In the genomic region with DNA sequence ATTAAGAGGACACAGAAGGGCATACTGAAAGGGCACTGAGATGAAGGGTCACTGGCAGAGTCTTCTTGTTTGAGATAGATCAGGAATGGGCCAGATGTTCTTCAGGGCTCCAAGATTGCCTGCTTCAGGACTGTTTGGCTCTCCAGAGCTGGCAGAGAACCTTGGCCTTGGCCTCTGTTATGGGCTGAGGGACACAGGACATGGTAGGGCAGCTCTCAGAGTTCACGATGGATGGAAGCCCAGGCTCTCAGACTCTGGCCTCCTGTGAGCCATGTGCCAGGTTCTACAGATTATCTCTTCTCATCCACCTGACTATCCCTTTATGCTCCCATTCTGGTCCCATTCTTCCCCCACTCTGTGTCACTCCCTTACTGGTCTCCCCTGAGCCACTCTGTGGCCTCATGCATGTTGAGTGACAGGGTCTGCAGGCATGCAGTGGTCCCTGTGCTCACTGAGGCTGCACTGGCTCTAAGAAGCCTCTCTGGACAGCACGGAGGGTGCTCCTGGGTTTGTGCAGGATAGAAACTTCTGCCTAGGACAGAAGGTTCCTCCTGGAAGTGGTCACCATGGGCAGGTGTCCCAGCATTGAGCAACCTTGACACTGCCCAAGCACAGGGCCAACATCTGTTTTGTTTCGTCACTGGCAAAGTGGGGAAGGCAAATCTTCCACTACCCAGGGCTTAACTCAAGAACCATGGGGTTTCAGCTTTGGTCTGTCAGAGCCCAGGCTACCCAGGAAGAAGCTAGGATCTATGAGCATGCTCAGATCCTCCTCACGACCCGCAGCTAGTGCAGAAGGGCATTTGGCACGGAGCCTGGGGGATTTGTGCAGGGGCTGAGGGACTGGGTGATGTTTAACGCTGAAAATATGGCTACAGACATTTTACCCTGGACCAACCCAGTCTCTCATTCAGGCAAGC, we compare ENCODE assay signal across 24 mouse cellular contexts. TPM values are rescaled to one million over a fixed set of nuclear protein-coding genes. Genes with fewer than 3 reads are reported as not detected.
A peak's percentile ranks its signal among the peaks of the same experiment; 100 is the strongest.
DNase-seq lines count a peak whose midpoint lies in the region; ATAC-seq and TF ChIP-seq lines count a peak whose summit lies in the region.
"Had no signal": no experiment of that assay in that cellular context is flagged by ENCODE, and none has a peak within 500 bp of the region (broad histone marks: within the 10 kb centered on the region; RNA-seq: fewer than 3 reads in every experiment).

No protein-coding gene starts in this region.

- no peaks in the 10 kb centered on the region for H3K79me2 ChIP-seq in heart, adult 2 months (replicated peaks; ENCODE audit: control insufficient read depth, insufficient read depth, low read length)

- peak; percentile 42 to 45 for DNase-seq in heart, adult 2 months
- DNase-seq in heart, postnatal 4 days, result no peak
- DNase-seq in NIH3T3 (ENCODE audit: low read depth), result peak; percentile 66
- DNase-seq in adrenal gland, adult 2 months, result peak; percentile 72
- no peak for DNase-seq in urinary bladder, postnatal 14 days (ENCODE audit: low spot score)
- DNase-seq: cerebellum, adult 11-12 months; cerebellum, postnatal 36 days; kidney, adult 18-20 months; kidney, postnatal 4 days; liver; liver, postnatal 0 days; retina, postnatal 1 day; thymus, postnatal 14 days had no signal

- H3K4me1 ChIP-seq in heart, adult 2 months (ENCODE audit: control insufficient read depth, insufficient read depth, low read length), result peaks cover 7% of the 10 kb centered on the region
- peaks cover 24% of the 10 kb centered on the region for H3K4me1 ChIP-seq in brown adipose tissue, adult 24 weeks (ENCODE audit: control insufficient read depth, insufficient read depth, insufficient read length, low read length)
- H3K4me1 ChIP-seq in hindbrain, embryonic 13.5 days (replicated peaks), result peaks cover 6% of the 10 kb centered on the region
- 0 out of 2 replicates have a peak, but pooled peaks cover 2% of the 10 kb centered on the region for H3K4me1 ChIP-seq in forebrain, embryonic 13.5 days
- H3K4me1 ChIP-seq: limb, embryonic 10.5 days had no signal

- H3K27me3 ChIP-seq in heart, adult 2 months (ENCODE audit: control insufficient read depth, insufficient read depth, low read length), result no peaks in the 10 kb centered on the region
- H3K27me3 ChIP-seq in hindbrain, embryonic 13.5 days, result peaks cover 81% of the 10 kb centered on the region
- peaks cover 54% of the 10 kb centered on the region for H3K27me3 ChIP-seq in forebrain, embryonic 13.5 days

- no peaks in the 10 kb centered on the region for H3K36me3 ChIP-seq in heart, adult 2 months (ENCODE audit: control insufficient read depth, insufficient read depth, low read length)
- H3K36me3 ChIP-seq in hindbrain, embryonic 13.5 days, result no peaks in the 10 kb centered on the region
- H3K36me3 ChIP-seq in forebrain, embryonic 13.5 days (ENCODE audit: poor library complexity, severe bottlenecking), result no peaks in the 10 kb centered on the region
- H3K36me3 ChIP-seq: forebrain, embryonic 15.5 days; limb, embryonic 10.5 days; midbrain, embryonic 10.5 days; neural tube, embryonic 13.5 days had no signal

- TF ChIP-seq EP300 in heart, adult 2 months (IDR thresholded peaks at IDR 0.05; ENCODE audit: insufficient read depth, low read depth, low read length), result no peak

- no peak for TF ChIP-seq POLR2A in heart, adult 2 months (IDR thresholded peaks at IDR 0.05; ENCODE audit: insufficient read depth, low read depth, low read length)

- H3K4me2 ChIP-seq in hindbrain, embryonic 13.5 days, result no peak overlapping the region
- H3K4me2 ChIP-seq in forebrain, embryonic 13.5 days, result no peak overlapping the region
- H3K4me2 ChIP-seq: forebrain, embryonic 15.5 days; neural tube, embryonic 13.5 days had no signal

- 48% methylated on average over 7 of the region's 7 CpGs for WGBS in heart, adult 2 months
- 60% methylated on average over 7 of the region's 7 CpGs for WGBS in hindbrain, embryonic 13.5 days
- WGBS in forebrain, embryonic 13.5 days, result 67% methylated on average over 7 of the region's 7 CpGs

- no peak for TF ChIP-seq CTCF in heart, adult 2 months (IDR thresholded peaks at IDR 0.05)

- ATAC-seq in hindbrain, embryonic 13.5 days (ENCODE audit: low FRiP score), result no peak
- no peak for ATAC-seq in forebrain, embryonic 13.5 days
- ATAC-seq: forebrain, embryonic 15.5 days; inflammation-experienced regulatory T-cells, adult 6 months; liver, postnatal 0 days; midbrain, embryonic 16.5 days had no signal

- H3K9ac ChIP-seq in heart, adult 2 months (ENCODE audit: low read depth, low read length), result no peak overlapping the region
- H3K9ac ChIP-seq in hindbrain, embryonic 13.5 days, result no peak overlapping the region
- H3K9ac ChIP-seq in forebrain, embryonic 13.5 days, result no peak overlapping the region
- H3K9ac ChIP-seq: forebrain, embryonic 15.5 days; liver, postnatal 0 days; neural tube, embryonic 13.5 days had no signal

- H3K9me3 ChIP-seq in hindbrain, embryonic 13.5 days, result no peaks in the 10 kb centered on the region
- H3K9me3 ChIP-seq in forebrain, embryonic 13.5 days (replicated peaks), result no peaks in the 10 kb centered on the region
- H3K9me3 ChIP-seq: forebrain, embryonic 15.5 days; limb, embryonic 10.5 days; midbrain, embryonic 10.5 days; neural tube, embryonic 13.5 days had no signal

- intact Hi-C loops in heart, adult 2 months (cut with DNase I), result loop anchor here (10.0 kb wide), 1 partner anchor 393 kb away; no protein-coding TSS in a partner anchor

- no peak overlapping the region for H3K4me3 ChIP-seq in heart, adult 2 months
- H3K4me3 ChIP-seq in brown adipose tissue, adult 24 weeks (ENCODE audit: insufficient read depth, low read depth, low read length), result no peak overlapping the region
- no peak overlapping the region for H3K4me3 ChIP-seq in hindbrain, embryonic 13.5 days
- H3K4me3 ChIP-seq in forebrain, embryonic 13.5 days, result no peak overlapping the region
- H3K4me3 ChIP-seq: forebrain, embryonic 15.5 days; limb, embryonic 10.5 days; midbrain, embryonic 10.5 days; myocyte; neural tube, embryonic 13.5 days had no signal

- no peak overlapping the region for H3K27ac ChIP-seq in heart, adult 2 months
- H3K27ac ChIP-seq in brown adipose tissue, adult 24 weeks (replicated peaks; ENCODE audit: low read depth, low read length), result peak overlapping the region; percentile 54; the same call in 1 of the 2 replicates
- H3K27ac ChIP-seq in hindbrain, embryonic 13.5 days, result no peak overlapping the region
- no peak overlapping the region for H3K27ac ChIP-seq in forebrain, embryonic 13.5 days
- H3K27ac ChIP-seq: forebrain, embryonic 15.5 days; limb, embryonic 10.5 days; macrophage; midbrain, embryonic 10.5 days; neural tube, embryonic 13.5 days had no signal

RNA-seq across cellular contexts. Expression of a gene that starts 10.1 kb away (rescaled TPM):
- 1 to 10 TPM; 4.9 to 6.3 TPM for total RNA-seq in heart, adult 2 months (2021)
- 5.4 and 6.6 TPM in 2 replicates for polyA plus RNA-seq in heart, adult 2 months (2012; rRNA removed)
- total RNA-seq in heart, postnatal 4 days (2021), result 1 to 10 TPM; 2.8 to 3.8 TPM
- total RNA-seq in adrenal gland, adult 2 months (2021), result 10 to 100 TPM; 26.1 to 30.8 TPM
- 50.8 and 66.2 TPM in 2 replicates for polyA plus RNA-seq in adrenal gland, adult 2 months (2012; rRNA removed)
- polyA plus RNA-seq in brown adipose tissue, adult 24 weeks (2012; ENCODE audit: insufficient read depth, insufficient read length, missing spikeins), result 5.4 and 8.7 TPM in 2 replicates
- 0.10 and 0.25 TPM in 2 replicates for polyA plus RNA-seq in hindbrain, embryonic 13.5 days (2015; fragmentation: Nextera tagmentation; extraction: Ambion mirVana)
- not detected in 2 replicates for polyA plus RNA-seq in forebrain, embryonic 13.5 days (2015; fragmentation: Nextera tagmentation; extraction: Ambion mirVana)
- polyA plus RNA-seq: inflammation-experienced regulatory T-cells, adult 6 months; limb, embryonic 10.5 days; macrophage; midbrain, embryonic 16.5 days had no signal

Comparison
In these comparisons a context has a peak if more than half of its experiments do, and no peak if none do; other contexts are left out.
1. DNase-seq: peak in heart, adult 2 months (2 of 2), NIH3T3 (single experiment) and adrenal gland, adult 2 months (single experiment); none in heart, postnatal 4 days (single experiment) and urinary bladder, postnatal 14 days (single experiment).